Mouse (Mus musculus): Measurements from ENCODE around the gene Traf3ip3.

- TF ChIP-seq POLR2A (IDR thresholded peaks at IDR 0.05; ENCODE audit: control insufficient read depth, low read depth, low read length) (no peak), CTCF (IDR thresholded peaks at IDR 0.05; ENCODE audit: control insufficient read depth, insufficient read depth, insufficient replicate concordance, low read depth, low read length) (no peak)
These were observed 44.4 kb downstream of the Traf3ip3 start for GRCm38 (mm10) chr1:193157111-193157492.

Data from testis, adult 2 months (tissue).